Mouse (Mus musculus) cerebellum, adult 2 months (tissue): ENCODE results near the gene Six2. TPM values are rescaled to one million over a fixed set of nuclear protein-coding genes. Genes with fewer than 3 reads are reported as not detected.

ENCODE experiments used
- DNase-seq, 2 experiments: peaks; one replicate each; pipeline ENCODE4 v3.0.0; 2021
- H3K27ac ChIP-seq: fragments of 200-500 bp; 2 replicates; pipeline ENCODE4 v1.5.1; 2012; ENCODE audit warnings: low read length, control low read depth, inconsistent platforms; ENCODE audit not compliant: insufficient read depth
- H3K27me3 ChIP-seq: fragments of 200-500 bp; 2 replicates; pipeline ENCODE4 v1.6.1; 2012; ENCODE audit warnings: inconsistent platforms, mild to moderate bottlenecking, low read length, moderate library complexity; ENCODE audit not compliant: control insufficient read depth, insufficient read depth
- H3K4me1 ChIP-seq: fragments of 200-500 bp; 2 replicates; pipeline ENCODE4 v1.6.1; 2011; ENCODE audit warnings: low read length; ENCODE audit not compliant: control insufficient read depth, insufficient read depth
- H3K4me3 ChIP-seq: fragments of 200-500 bp; replicated peaks from 2 replicates; pipeline ENCODE3; 2011; ENCODE audit warnings: mild to moderate bottlenecking, low read depth, low read length, control low read depth; ENCODE audit not compliant: insufficient read depth
- CTCF ChIP-seq: fragments of 200-500 bp; IDR thresholded peaks from 2 replicates; pipeline ENCODE4 v1.5.1; 2011; ENCODE audit warnings: low read depth, mild to moderate bottlenecking, control low read depth, low read length, moderate library complexity, borderline replicate concordance; ENCODE audit not compliant: insufficient read depth
- POLR2A ChIP-seq: fragments of 200-500 bp; IDR thresholded peaks from 2 replicates; pipeline ENCODE4 v1.6.1; 2011; ENCODE audit warnings: low read length, control low read depth, borderline replicate concordance; ENCODE audit not compliant: insufficient read depth
- WGBS: fragments of 180-500 bp; shearing (Covaris S2); methylation state at CpG from one replicate; pipeline ENCODE4 v1.1.7; 2018; 5-methylcytosine and 5-hydroxymethylcytosine counted together
- polyA plus RNA-seq: library from polyadenylated mRNA; depleted of rRNA; stranded (reverse); fragments of >200 nt; gene quantifications from 2 replicates; pipeline ENCODE4 v1.2.3, GENCODE M21; 2012; rRNA removed

Six2 gene
- polyA plus RNA-seq, result 0.06 and 0.07 TPM in 2 replicates

DNA sequence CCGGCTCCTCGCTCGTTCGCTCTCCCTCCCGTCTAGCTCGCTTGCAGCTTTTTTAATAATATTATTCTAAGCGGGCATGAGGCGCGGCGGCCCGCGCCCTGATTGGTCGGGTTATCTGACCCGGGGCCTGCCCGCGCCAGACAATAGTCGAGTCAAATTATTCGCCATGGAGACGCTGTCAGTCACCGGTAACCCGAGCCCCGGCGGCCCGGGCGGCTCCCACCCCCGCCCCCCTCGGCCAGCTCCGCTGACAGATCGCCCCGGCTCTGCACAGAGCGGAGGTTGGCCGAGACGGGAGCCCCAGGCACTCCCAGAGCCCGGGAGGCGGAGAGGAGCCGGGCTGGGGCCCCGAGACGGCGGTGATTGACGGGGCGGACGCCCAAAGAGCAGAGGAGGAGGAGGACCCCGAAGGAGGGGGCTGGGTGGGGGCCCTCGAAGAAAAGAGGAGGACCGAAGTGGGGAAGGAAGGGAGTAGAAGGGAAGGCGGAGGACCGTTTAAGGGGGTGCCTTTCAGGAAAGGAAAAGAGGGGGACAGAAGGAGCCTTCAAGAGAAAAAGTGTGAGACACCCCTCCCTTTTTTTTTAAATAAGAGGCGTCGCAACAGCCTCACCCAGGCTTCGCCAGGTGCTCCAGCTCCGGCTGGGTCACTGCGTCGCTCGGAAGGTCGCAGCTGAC is at the start of gene Six2:
Gene Six2, minus strand, starts transcription at position 39 of the 675 bp plus-strand sequence.
- Histone ChIP-seq H3K4me1 (no peaks in the 10 kb centered on the region), H3K27me3 (peaks cover 28% of the 10 kb centered on the region; the same call in 1 of the 2 replicates), H3K27ac (no peak within 1 kb of the TSS), H3K4me3 (no peak within 1 kb of the TSS)
- WGBS, result 1% methylated on average over 55 of the region's 55 CpGs
- DNase-seq, result no peak
- TF ChIP-seq CTCF (no peak), POLR2A (no peak)

GRCm38 (mm10) chr17:85737090-85737780 is 49.2 kb upstream of the Six2 start:
- H3K27ac ChIP-seq, result no peak overlapping the region
- 42% methylated on average over 19 of the region's 19 CpGs for WGBS
- no peak for TF ChIP-seq POLR2A
- no peak for TF ChIP-seq CTCF
- no peaks in the 10 kb centered on the region for H3K4me1 ChIP-seq
- H3K27me3 ChIP-seq, result no peaks in the 10 kb centered on the region
- DNase-seq, result no peak
- no peak overlapping the region for H3K4me3 ChIP-seq

DNA sequence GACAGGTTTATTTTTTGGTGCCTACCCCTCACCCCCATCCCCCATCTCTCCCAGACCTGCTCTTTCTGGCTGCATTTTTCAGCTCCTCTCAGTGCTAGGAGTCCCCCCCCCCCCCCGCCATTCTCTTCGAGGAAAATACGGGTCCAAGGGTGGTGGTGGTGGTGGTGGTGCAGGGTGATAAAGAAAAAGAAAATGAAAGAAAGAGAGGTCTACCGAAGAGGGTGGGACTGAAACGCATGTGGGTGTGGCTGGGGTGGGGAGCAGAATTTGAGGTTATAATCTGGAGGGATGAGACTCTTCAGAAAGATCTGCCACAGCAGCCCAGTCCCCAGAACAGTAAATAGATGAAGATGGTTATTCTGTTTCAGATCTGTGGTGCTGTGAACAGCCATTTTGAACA is 43.3 kb upstream of the Six2 start:
- H3K27ac ChIP-seq, result no peak overlapping the region
- no peaks in the 10 kb centered on the region for H3K27me3 ChIP-seq
- no peak for DNase-seq
- TF ChIP-seq CTCF (no peak), POLR2A (no peak)
- H3K4me3 ChIP-seq, result no peak overlapping the region
- 80% methylated on average over 5 of the region's 5 CpGs for WGBS
- no peaks in the 10 kb centered on the region for H3K4me1 ChIP-seq

DNA sequence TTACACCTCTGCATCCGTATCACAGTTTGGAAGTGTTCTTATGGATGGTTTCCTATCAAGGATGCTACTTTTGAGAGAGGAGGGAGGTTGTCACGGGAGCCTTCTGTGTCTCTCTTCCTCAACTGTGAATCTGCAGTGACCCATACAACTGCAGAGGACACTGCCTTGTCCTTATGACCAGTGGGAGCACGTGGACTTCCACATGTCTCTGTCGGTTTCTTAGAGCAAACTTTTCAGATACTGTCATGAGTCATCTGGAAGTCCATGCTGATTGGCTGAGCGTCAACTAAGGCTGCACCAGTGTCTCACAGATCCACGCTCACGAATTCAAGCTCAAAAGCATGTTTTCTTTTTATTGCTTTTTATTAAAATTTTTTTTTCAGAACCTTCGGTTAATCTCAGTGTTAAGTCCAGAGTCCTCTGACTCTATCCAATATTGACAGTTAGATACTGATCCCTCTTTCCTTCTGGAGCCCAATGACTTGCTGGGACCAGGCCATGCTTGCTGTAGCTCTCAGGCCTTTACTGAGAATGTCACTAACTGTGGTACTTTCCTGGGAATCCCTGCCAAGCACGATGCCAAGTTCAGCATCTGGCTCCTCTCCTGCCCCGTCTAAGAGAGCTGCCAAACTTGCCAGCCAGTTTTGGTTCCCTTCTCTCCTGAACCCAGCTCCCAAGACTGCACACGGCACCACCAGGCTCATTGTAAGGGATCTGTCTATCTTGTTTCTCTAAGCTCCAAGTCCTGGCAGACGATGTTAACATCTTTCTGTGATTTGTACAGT is 42.3 kb upstream of the Six2 start:
- WGBS, result 46% methylated on average over 12 of the region's 12 CpGs
- TF ChIP-seq CTCF (no peak), POLR2A (no peak)
- DNase-seq, result no peak
- no peaks in the 10 kb centered on the region for H3K27me3 ChIP-seq
- no peak overlapping the region for H3K27ac ChIP-seq
- H3K4me3 ChIP-seq, result no peak overlapping the region
- H3K4me1 ChIP-seq, result no peaks in the 10 kb centered on the region

DNA sequence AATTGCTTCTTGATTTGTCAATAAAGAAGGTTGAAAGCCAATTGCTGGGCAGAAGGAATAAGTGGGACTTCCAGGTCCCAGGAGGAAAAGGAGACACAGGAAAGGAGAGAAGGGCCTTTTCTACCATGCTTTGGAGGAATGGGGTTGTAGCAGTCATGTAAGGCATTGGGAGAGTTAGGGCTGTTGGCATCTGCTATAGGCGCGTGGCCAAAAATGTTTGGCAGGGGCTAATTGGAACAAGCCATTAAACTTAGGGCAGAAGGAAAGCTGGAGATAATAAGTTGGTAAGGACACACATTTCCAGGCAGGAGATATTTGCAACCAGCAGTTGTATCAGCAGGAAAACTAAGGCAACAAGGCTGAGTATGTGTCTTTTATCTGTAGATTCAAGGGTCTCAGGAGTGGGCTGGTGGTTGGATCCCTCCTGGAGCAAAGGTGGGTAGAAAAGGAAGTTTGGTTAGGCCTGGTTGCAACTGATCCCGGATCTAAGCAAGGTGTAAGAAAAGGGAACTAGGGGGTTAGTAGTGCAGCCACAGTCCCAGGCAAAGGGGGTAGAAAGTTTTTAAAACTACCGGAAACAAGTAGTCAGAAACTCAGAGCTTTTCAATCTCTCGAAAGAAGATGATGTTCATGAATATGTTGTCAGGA is 40.1 kb upstream of the Six2 start:
- TF ChIP-seq POLR2A (no peak), CTCF (no peak)
- H3K27ac ChIP-seq, result no peak overlapping the region

DNA sequence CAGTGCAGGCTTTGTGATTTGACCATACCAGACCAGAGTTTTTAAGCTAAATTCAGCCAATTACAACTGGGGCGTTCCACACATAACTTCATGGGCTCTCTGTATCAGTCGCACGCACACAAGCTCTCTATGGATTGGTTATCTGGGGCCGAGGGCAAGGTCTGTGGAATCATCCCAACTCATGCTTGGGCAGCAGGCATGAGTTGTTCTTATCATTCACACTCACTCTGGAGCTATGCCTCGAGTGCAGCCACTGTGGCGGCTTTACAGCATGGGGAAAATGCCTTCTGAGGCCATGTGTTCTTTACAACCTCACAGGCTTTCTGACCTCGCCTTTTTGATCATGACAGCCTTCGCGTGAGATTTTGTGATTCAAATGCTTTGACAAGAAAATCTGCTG is 37.9 kb upstream of the Six2 start:
- no peak for TF ChIP-seq POLR2A
- H3K27me3 ChIP-seq, result no peaks in the 10 kb centered on the region; the same call in 1 of the 2 replicates
- WGBS, result 93% methylated on average over 9 of the region's 9 CpGs
- H3K27ac ChIP-seq, result no peak overlapping the region
- H3K4me1 ChIP-seq, result no peaks in the 10 kb centered on the region
- H3K4me3 ChIP-seq, result no peak overlapping the region
- no peak for DNase-seq

More for the DNA sequence above, 40.1 kb upstream of the Six2 start:
- no peak overlapping the region for H3K4me3 ChIP-seq
- no peaks in the 10 kb centered on the region for H3K4me1 ChIP-seq
- H3K27me3 ChIP-seq, result no peaks in the 10 kb centered on the region
- WGBS, result 59% methylated on average over 5 of the region's 5 CpGs
- DNase-seq, result no peak

GRCm38 (mm10) chr17:85723166-85723565 is 35.1 kb upstream of the Six2 start:
- Histone ChIP-seq H3K27ac (no peak overlapping the region), H3K4me1 (no peaks in the 10 kb centered on the region), H3K4me3 (no peak overlapping the region), H3K27me3 (no peaks in the 10 kb centered on the region; the same call in 1 of the 2 replicates)
- DNase-seq, result no peak
- WGBS, result 27% methylated on average over 5 of the region's 5 CpGs
- TF ChIP-seq POLR2A (no peak), CTCF (no peak)
